Mouse (Mus musculus): ENCODE measurements around the gene Socs7. TPM values are rescaled to one million over a fixed set of nuclear protein-coding genes. Genes with fewer than 3 reads are reported as not detected.
"Not testable (repeated sequence)": the region's sequence is repeated elsewhere in the genome, so short reads cannot be mapped to it uniquely, and the experiment has no call there.

Socs7 gene
- 12.9 and 13.5 TPM in 2 replicates for polyA plus RNA-seq (2012; rRNA removed)

- H3K4me1 ChIP-seq (ENCODE audit: control insufficient read depth, insufficient read depth, low read length), result peaks cover 10% of the 10 kb centered on the region
- no peak for TF ChIP-seq CTCF (conservative IDR thresholded peaks at IDR 0.05; ENCODE audit: insufficient read depth, insufficient read length, low read depth, low read length)
- peak; percentile 45 for TF ChIP-seq POLR2A (IDR thresholded peaks at IDR 0.05; ENCODE audit: low read depth, low read length)
- peak within 1 kb of the TSS; percentile 98 for H3K4me3 ChIP-seq (ENCODE audit: insufficient read depth, low read depth, low read length)
- no peaks in the 10 kb centered on the region for H3K36me3 ChIP-seq (ENCODE audit: control insufficient read depth, insufficient read depth, low read length)
- no peaks in the 10 kb centered on the region for H3K27me3 ChIP-seq (replicated peaks; ENCODE audit: control insufficient read depth, insufficient read depth, low read length)
- DNase-seq, result peak; percentile 97
- peak within 1 kb of the TSS; percentile 66 for H3K27ac ChIP-seq (ENCODE audit: insufficient read depth, low read depth, low read length)
- WGBS, result 1% methylated on average over 72 of the region's 81 CpGs
These were observed at the start of gene Socs7 for GRCm38 (mm10) chr11:97361948-97362648. TSS of gene Socs7 (plus strand) at chr11:97362551.

GRCm38 (mm10) chr11:97312871-97313270 is 49.5 kb upstream of the Socs7 start:
- H3K27me3 ChIP-seq (replicated peaks; ENCODE audit: control insufficient read depth, insufficient read depth, low read length); H3K27ac ChIP-seq (ENCODE audit: insufficient read depth, low read depth, low read length); H3K4me1 ChIP-seq (ENCODE audit: control insufficient read depth, insufficient read depth, low read length); H3K4me3 ChIP-seq (ENCODE audit: insufficient read depth, low read depth, low read length); H3K36me3 ChIP-seq (ENCODE audit: control insufficient read depth, insufficient read depth, low read length); DNase-seq: not testable (repeated sequence)
- WGBS, result 93% methylated on average over 1 of the region's 1 CpGs

- WGBS, result 91% methylated on average over 3 of the region's 3 CpGs
- Histone ChIP-seq H3K4me1 (ENCODE audit: control insufficient read depth, insufficient read depth, low read length) (peaks cover 3% of the 10 kb centered on the region; the same call in 1 of the 2 replicates), H3K27ac (ENCODE audit: insufficient read depth, low read depth, low read length) (no peak overlapping the region), H3K4me3 (ENCODE audit: insufficient read depth, low read depth, low read length) (no peak overlapping the region), H3K27me3 (replicated peaks; ENCODE audit: control insufficient read depth, insufficient read depth, low read length) (no peaks in the 10 kb centered on the region), H3K36me3 (ENCODE audit: control insufficient read depth, insufficient read depth, low read length) (no peaks in the 10 kb centered on the region)
- no peak for TF ChIP-seq CTCF (conservative IDR thresholded peaks at IDR 0.05; ENCODE audit: insufficient read depth, insufficient read length, low read depth, low read length)
- no peak for TF ChIP-seq POLR2A (IDR thresholded peaks at IDR 0.05; ENCODE audit: low read depth, low read length)
- no peak for DNase-seq
These were observed 48.2 kb upstream of the Socs7 start for GRCm38 (mm10) chr11:97314110-97314509.

- TF ChIP-seq POLR2A (IDR thresholded peaks at IDR 0.05; ENCODE audit: low read depth, low read length) (no peak), CTCF (conservative IDR thresholded peaks at IDR 0.05; ENCODE audit: insufficient read depth, insufficient read length, low read depth, low read length) (no peak)
- Histone ChIP-seq H3K36me3 (ENCODE audit: control insufficient read depth, insufficient read depth, low read length) (no peaks in the 10 kb centered on the region), H3K27me3 (replicated peaks; ENCODE audit: control insufficient read depth, insufficient read depth, low read length) (no peaks in the 10 kb centered on the region), H3K4me1 (ENCODE audit: control insufficient read depth, insufficient read depth, low read length) (peaks cover 3% of the 10 kb centered on the region; the same call in 1 of the 2 replicates), H3K27ac (ENCODE audit: insufficient read depth, low read depth, low read length) (no peak overlapping the region), H3K4me3 (ENCODE audit: insufficient read depth, low read depth, low read length) (no peak overlapping the region)
- WGBS, result 44% methylated on average over 8 of the region's 8 CpGs
- no peak for DNase-seq
These were observed 47.4 kb upstream of the Socs7 start for GRCm38 (mm10) chr11:97314751-97315503.

- H3K4me3 ChIP-seq (ENCODE audit: insufficient read depth, low read depth, low read length), result peak within 1 kb of the TSS; percentile 80
- peaks cover 3% of the 10 kb centered on the region; the same call in 1 of the 2 replicates for H3K4me1 ChIP-seq (ENCODE audit: control insufficient read depth, insufficient read depth, low read length)
- peak; percentile 100 for DNase-seq
- no peaks in the 10 kb centered on the region for H3K27me3 ChIP-seq (replicated peaks; ENCODE audit: control insufficient read depth, insufficient read depth, low read length)
- H3K27ac ChIP-seq (ENCODE audit: insufficient read depth, low read depth, low read length), result peak within 1 kb of the TSS; percentile 75
- H3K36me3 ChIP-seq (ENCODE audit: control insufficient read depth, insufficient read depth, low read length), result no peaks in the 10 kb centered on the region
- TF ChIP-seq CTCF (conservative IDR thresholded peaks at IDR 0.05; ENCODE audit: insufficient read depth, insufficient read length, low read depth, low read length) (no peak), POLR2A (IDR thresholded peaks at IDR 0.05; ENCODE audit: low read depth, low read length) (peak; percentile 25)
- WGBS, result under 1% methylated on average over 50 of the region's 50 CpGs
These were observed 46.5 kb upstream of the Socs7 start, which contains the start of gene Mrpl45 for GRCm38 (mm10) chr11:97315504-97316503. TSS of gene Mrpl45 (plus strand) at chr11:97315716.

- no peak for TF ChIP-seq POLR2A (IDR thresholded peaks at IDR 0.05; ENCODE audit: low read depth, low read length)
- no peak for TF ChIP-seq CTCF (conservative IDR thresholded peaks at IDR 0.05; ENCODE audit: insufficient read depth, insufficient read length, low read depth, low read length)
- Histone ChIP-seq H3K4me1 (ENCODE audit: control insufficient read depth, insufficient read depth, low read length) (no peaks in the 10 kb centered on the region), H3K36me3 (ENCODE audit: control insufficient read depth, insufficient read depth, low read length) (peaks cover 4% of the 10 kb centered on the region; the same call in 1 of the 2 replicates), H3K27ac (ENCODE audit: insufficient read depth, low read depth, low read length) (no peak overlapping the region), H3K27me3 (replicated peaks; ENCODE audit: control insufficient read depth, insufficient read depth, low read length) (no peaks in the 10 kb centered on the region), H3K4me3 (ENCODE audit: insufficient read depth, low read depth, low read length) (no peak overlapping the region)
- WGBS, result 95% methylated on average over 8 of the region's 8 CpGs
- no peak for DNase-seq
These were observed 41.2 kb upstream of the Socs7 start for GRCm38 (mm10) chr11:97321197-97321596.

- not testable (repeated sequence) for H3K4me1 ChIP-seq (ENCODE audit: control insufficient read depth, insufficient read depth, low read length); DNase-seq; H3K4me3 ChIP-seq (ENCODE audit: insufficient read depth, low read depth, low read length); H3K27ac ChIP-seq (ENCODE audit: insufficient read depth, low read depth, low read length); H3K27me3 ChIP-seq (replicated peaks; ENCODE audit: control insufficient read depth, insufficient read depth, low read length); H3K36me3 ChIP-seq (ENCODE audit: control insufficient read depth, insufficient read depth, low read length)
- WGBS, result 90% methylated on average over 8 of the region's 8 CpGs
These were observed 40.3 kb upstream of the Socs7 start for GRCm38 (mm10) chr11:97321894-97322600.
